11 mouse cellular contexts compared by ENCODE assay signal in genomic region chr2:66041203-66041916, GRCm38 (mm10).
DNase-seq lines count a peak whose midpoint lies in the region; ATAC-seq lines count a peak whose summit lies in the region.
"Had no signal": no experiment of that assay in that cellular context is flagged by ENCODE, and none has a peak within 500 bp of the region (broad histone marks: within the 10 kb centered on the region; RNA-seq: fewer than 3 reads in every experiment).

No protein-coding gene starts in this region.

- H3K27me3 ChIP-seq in kidney, embryonic 15.5 days, result no peaks in the 10 kb centered on the region
- H3K27me3 ChIP-seq in embryonic facial prominence, embryonic 14.5 days (replicated peaks; ENCODE audit: control insufficient read depth, insufficient read depth, low read length), result no peaks in the 10 kb centered on the region
- no peaks in the 10 kb centered on the region for H3K27me3 ChIP-seq in hindbrain, embryonic 15.5 days
- H3K27me3 ChIP-seq in neural tube, embryonic 15.5 days (replicated peaks), result no peaks in the 10 kb centered on the region
- H3K27me3 ChIP-seq: intestine, embryonic 15.5 days; megakaryocyte, embryonic 14.5 days had no signal

- peak; percentile 41 for ATAC-seq in kidney, embryonic 15.5 days (replicated peaks; ENCODE audit: low FRiP score)
- peak; percentile 20 for ATAC-seq in embryonic facial prominence, embryonic 14.5 days (ENCODE audit: low read depth)
- ATAC-seq in hindbrain, embryonic 15.5 days (ENCODE audit: low FRiP score, low read depth), result peak; percentile 21
- no peak for ATAC-seq in neural tube, embryonic 15.5 days (ENCODE audit: low FRiP score)
- ATAC-seq in activated CD4-positive, CD25-positive, alpha-beta regulatory T cell, adult 4 months, result no peak
- ATAC-seq: intestine, embryonic 15.5 days had no signal

- 79% methylated on average over 21 of the region's 21 CpGs for WGBS in kidney, embryonic 15.5 days
- WGBS in embryonic facial prominence, embryonic 14.5 days, result 79% methylated on average over 21 of the region's 21 CpGs
- 56% methylated on average over 21 of the region's 21 CpGs for WGBS in hindbrain, embryonic 15.5 days
- WGBS in neural tube, embryonic 15.5 days, result 68% methylated on average over 21 of the region's 21 CpGs

- no peak for DNase-seq in kidney, adult 11 months
- DNase-seq in embryonic facial prominence, embryonic 14.5 days (ENCODE audit: low spot score), result peak; percentile 34
- no peak for DNase-seq in spleen, postnatal 10 days (ENCODE audit: low spot score in 2 of 2)
- no peak for DNase-seq in gastrocnemius, adult 8-10 months (ENCODE audit: low spot score in 2 of 2)

- H3K9ac ChIP-seq in kidney, embryonic 15.5 days, result no peak overlapping the region
- no peak overlapping the region for H3K9ac ChIP-seq in embryonic facial prominence, embryonic 14.5 days (ENCODE audit: low read depth, low read length)
- H3K9ac ChIP-seq in hindbrain, embryonic 15.5 days, result no peak overlapping the region
- no peak overlapping the region for H3K9ac ChIP-seq in neural tube, embryonic 15.5 days (replicated peaks)
- H3K9ac ChIP-seq: intestine, embryonic 15.5 days; liver, embryonic 14.5 days had no signal

- no peaks in the 10 kb centered on the region for H3K9me3 ChIP-seq in kidney, embryonic 15.5 days (replicated peaks)
- no peaks in the 10 kb centered on the region for H3K9me3 ChIP-seq in embryonic facial prominence, embryonic 14.5 days (ENCODE audit: control insufficient read depth, low read length)
- H3K9me3 ChIP-seq in hindbrain, embryonic 15.5 days, result no peaks in the 10 kb centered on the region
- no peaks in the 10 kb centered on the region for H3K9me3 ChIP-seq in neural tube, embryonic 15.5 days (replicated peaks)
- H3K9me3 ChIP-seq: intestine, embryonic 15.5 days had no signal

- no peak overlapping the region for H3K4me3 ChIP-seq in kidney, embryonic 15.5 days (replicated peaks)
- no peak overlapping the region for H3K4me3 ChIP-seq in embryonic facial prominence, embryonic 14.5 days (ENCODE audit: low read depth, low read length)
- H3K4me3 ChIP-seq in hindbrain, embryonic 15.5 days, result no peak overlapping the region
- H3K4me3 ChIP-seq in neural tube, embryonic 15.5 days (replicated peaks), result no peak overlapping the region
- H3K4me3 ChIP-seq: intestine, embryonic 15.5 days; megakaryocyte, embryonic 14.5 days had no signal

- H3K4me1 ChIP-seq in kidney, embryonic 15.5 days, result no peaks in the 10 kb centered on the region
- H3K4me1 ChIP-seq in embryonic facial prominence, embryonic 14.5 days (ENCODE audit: control insufficient read depth, insufficient read depth, low read length), result no peaks in the 10 kb centered on the region
- peaks cover 27% of the 10 kb centered on the region for H3K4me1 ChIP-seq in hindbrain, embryonic 15.5 days (replicated peaks)
- H3K4me1 ChIP-seq in neural tube, embryonic 15.5 days, result peaks cover 20% of the 10 kb centered on the region
- H3K4me1 ChIP-seq: intestine, embryonic 15.5 days; megakaryocyte, embryonic 14.5 days had no signal

- no peaks in the 10 kb centered on the region for H3K36me3 ChIP-seq in kidney, embryonic 15.5 days
- no peaks in the 10 kb centered on the region for H3K36me3 ChIP-seq in embryonic facial prominence, embryonic 14.5 days (ENCODE audit: control insufficient read depth, insufficient read depth, low read length)
- H3K36me3 ChIP-seq in hindbrain, embryonic 15.5 days, result no peaks in the 10 kb centered on the region
- H3K36me3 ChIP-seq in neural tube, embryonic 15.5 days, result no peaks in the 10 kb centered on the region
- H3K36me3 ChIP-seq: intestine, embryonic 15.5 days had no signal

- 0 out of 2 replicates have a peak overlapping the region, but pooled peaks have one; percentile 9 for H3K27ac ChIP-seq in kidney, embryonic 15.5 days
- no peak overlapping the region for H3K27ac ChIP-seq in embryonic facial prominence, embryonic 14.5 days (replicated peaks; ENCODE audit: low read depth, low read length)
- peak overlapping the region; percentile 76 for H3K27ac ChIP-seq in hindbrain, embryonic 15.5 days (replicated peaks)
- H3K27ac ChIP-seq in neural tube, embryonic 15.5 days (replicated peaks), result peak overlapping the region; percentile 45; the same call in 1 of the 2 replicates
- H3K27ac ChIP-seq: intestine, embryonic 15.5 days; liver, embryonic 14.5 days had no signal

- no peak overlapping the region for H3K4me2 ChIP-seq in kidney, embryonic 15.5 days
- no peak overlapping the region; the same call in 1 of the 2 replicates for H3K4me2 ChIP-seq in embryonic facial prominence, embryonic 14.5 days (ENCODE audit: low read depth, low read length)
- peak overlapping the region; percentile 27; the same call in 1 of the 2 replicates for H3K4me2 ChIP-seq in hindbrain, embryonic 15.5 days
- no peak overlapping the region for H3K4me2 ChIP-seq in neural tube, embryonic 15.5 days
- H3K4me2 ChIP-seq: intestine, embryonic 15.5 days had no signal

Comparison
In these comparisons a context has a peak if more than half of its experiments do, and no peak if none do; other contexts are left out.
1. ATAC-seq: peak in kidney, embryonic 15.5 days (single experiment), embryonic facial prominence, embryonic 14.5 days (single experiment) and hindbrain, embryonic 15.5 days (single experiment); none in neural tube, embryonic 15.5 days (single experiment) and activated CD4-positive, CD25-positive, alpha-beta regulatory T cell, adult 4 months (single experiment).